Mouse (Mus musculus) brain, adult 2 months (tissue): ENCODE measurements at regions not wholly inside any gene's neighbourhood (a gene's known extent, or its start where the extent isn't known, plus 50 kb on each side); places are given as distances from the start of the nearest gene placed in this dataset.
A peak's percentile ranks its signal among the peaks of the same experiment; 100 is the strongest.
"Not testable (repeated sequence)": the region's sequence is repeated elsewhere in the genome, so short reads cannot be mapped to it uniquely, and the experiment has no call there.

ENCODE experiments used
- DNase-seq: peaks from one replicate; pipeline ENCODE4 v3.0.0; 2011; ENCODE audit warnings: low read depth, low spot score

DNA sequence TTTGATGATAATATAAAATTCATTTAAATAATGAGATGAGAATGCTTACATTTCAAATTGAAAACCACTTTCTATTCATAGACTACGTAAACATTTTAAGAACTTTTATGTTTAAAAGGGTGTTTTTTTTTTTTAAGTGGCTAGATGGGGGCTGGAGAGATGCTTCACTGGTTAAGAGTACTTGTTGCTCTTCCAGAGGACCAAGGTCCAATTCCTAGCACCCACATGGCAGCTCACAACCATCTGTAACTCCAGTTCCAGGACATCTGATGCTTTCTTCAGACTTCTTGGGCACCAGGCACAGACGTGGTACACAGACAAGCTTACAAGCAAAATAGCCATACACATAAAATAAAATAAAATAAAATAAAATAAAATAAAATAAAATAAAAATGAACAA is 239.5 kb downstream of the Mef2c start:
- no peak for DNase-seq

DNA sequence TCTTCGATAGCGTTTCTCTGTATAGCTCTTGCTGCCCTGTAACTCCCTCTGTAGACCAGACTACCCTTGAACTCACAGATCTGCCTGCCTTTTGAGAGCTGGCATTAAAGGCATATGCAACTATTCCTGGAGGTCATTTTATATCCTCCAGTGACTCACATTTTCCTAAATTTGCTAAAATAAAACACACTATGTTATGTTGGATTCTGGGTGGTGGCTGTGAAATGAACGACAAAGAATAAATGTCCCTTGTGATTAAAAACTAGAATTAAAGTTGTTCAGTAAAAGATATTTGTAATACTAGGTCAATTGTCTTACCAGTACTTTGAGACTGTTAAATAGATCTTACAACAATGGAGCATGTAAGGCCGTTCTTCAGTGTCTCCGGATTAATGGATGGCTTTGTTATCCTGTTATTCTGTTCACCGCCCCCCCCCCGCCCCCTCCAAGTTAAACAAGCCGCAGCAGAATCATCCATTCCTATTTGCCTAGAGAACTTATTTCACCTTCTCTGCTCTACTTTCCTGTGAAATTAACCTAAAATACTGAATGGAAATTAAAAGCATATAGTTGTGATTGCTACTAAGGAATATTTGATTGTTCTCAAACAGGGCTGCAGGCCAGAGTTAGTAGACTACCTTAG is 240.4 kb downstream of the Mef2c start:
- DNase-seq: peak; percentile 55

DNA sequence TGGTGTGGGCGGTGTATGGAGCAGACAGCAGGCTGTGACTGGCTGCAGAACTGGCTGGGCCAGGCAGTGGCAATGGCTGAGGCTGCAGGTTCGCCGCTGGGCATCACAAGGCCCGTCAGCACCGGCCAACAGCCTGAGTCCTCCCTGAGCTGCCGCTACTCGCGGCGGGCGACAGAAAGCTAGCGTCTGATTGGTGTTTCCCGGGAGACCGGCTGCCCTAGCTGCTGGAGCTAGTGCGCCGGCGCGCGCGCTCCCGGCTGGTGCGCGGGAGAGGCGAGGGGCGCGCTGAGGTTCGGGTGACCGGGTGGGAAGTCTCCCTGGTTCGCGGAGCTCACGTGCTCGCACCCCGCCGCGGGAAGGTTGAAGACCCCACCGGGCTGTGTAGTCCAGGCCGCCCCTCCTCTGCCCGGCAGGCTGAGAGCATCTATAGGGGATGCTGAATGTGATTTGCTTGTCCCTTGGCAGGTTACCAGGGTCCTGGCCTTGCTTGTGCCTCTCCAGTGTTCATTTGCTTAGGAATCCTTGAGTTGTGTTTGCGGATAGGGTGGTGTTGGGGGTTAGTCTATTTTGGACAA is 241.2 kb downstream of the Mef2c start:
- peak; percentile 99 for DNase-seq

DNA sequence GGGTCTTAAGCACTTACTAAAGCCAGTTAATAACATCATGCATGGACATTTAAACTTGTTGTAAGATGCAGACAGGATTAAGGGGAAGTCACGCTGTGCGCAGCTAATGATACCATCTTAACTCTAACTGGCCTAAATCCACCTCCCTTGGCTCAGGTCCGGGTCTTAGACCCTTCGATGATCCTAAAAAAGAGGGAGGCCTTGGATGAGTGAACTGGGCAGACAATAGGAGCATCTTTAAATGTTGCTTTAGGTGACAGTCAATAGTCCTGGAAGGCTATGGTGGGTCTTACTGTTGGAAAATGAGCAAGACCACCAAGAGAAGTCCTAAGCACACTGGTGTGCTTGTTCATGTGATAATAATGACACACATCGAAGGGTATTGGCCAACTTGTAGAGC is 242.1 kb downstream of the Mef2c start:
- DNase-seq: no peak

DNA sequence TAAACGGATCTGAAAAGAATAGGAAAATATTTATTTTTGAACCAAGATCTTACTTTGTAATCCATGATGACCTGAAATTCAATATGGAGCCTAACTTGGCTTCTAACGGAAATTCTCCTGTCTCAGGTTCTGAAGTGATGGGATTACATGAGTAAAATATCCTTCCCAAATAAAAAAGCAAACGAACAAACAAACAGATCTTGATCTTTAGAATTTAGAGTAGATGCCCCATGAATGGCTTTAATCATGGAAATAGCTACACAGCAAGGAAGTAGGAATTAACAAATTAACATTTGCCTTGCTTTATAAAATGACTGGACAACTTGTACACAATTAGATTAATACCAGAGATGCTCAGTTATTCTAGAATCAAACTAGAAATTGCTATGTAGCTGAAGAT is 243.8 kb downstream of the Mef2c start:
- DNase-seq: no peak

DNA sequence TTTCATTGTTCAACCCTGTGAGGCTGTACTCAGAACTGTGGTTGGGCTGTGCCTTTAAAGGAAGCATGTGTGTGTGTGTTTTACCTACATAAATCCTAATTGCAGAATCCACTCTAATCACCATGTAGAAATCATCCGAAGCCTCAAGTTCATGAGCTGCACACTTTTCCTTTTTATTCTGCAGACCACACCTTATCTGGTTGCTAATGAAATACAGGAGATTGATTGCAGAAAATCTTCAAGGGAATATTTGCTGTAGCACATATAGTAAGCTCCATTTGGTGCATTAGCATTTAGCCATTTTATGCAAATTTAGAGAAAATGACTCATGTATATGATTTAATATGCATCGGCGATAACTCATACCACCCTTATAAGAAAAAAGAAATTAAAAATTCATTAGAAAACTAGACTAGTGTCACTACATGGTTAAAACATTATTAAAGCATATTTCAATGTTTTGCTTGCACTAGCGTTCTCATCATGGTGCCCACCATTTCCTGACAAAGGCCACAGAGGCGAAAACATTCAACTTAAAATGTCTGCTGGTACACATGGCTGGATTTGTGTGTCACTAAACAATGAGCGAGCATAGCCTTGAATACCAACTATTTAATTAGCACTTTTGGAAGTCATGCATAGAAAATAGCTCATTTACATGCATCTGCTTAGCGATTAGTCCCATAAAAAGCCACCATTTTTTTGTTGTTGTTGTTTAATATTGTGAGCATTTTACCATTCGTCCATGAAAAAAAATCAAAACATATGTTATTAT is 245.7 kb downstream of the Mef2c start:
- peak; percentile 31 for DNase-seq

DNA sequence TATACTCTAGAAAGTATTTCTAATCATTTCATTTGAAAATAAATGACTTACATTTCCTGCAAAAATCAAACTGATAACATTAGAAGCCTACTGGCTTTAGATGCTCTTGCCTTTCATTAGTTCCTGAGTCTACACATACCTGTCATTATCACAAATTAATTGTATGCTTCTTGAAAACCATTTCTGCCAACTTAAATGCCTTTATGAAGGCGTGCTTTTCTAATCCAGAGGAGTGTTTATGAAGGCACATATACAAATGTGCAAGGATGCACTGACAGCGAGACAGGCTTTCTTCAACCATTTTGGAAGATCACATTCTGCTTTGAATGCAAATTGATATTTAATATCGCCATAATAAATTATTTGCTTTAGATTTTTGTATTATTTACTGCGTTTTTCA is 246.6 kb downstream of the Mef2c start:
- no peak for DNase-seq

DNA sequence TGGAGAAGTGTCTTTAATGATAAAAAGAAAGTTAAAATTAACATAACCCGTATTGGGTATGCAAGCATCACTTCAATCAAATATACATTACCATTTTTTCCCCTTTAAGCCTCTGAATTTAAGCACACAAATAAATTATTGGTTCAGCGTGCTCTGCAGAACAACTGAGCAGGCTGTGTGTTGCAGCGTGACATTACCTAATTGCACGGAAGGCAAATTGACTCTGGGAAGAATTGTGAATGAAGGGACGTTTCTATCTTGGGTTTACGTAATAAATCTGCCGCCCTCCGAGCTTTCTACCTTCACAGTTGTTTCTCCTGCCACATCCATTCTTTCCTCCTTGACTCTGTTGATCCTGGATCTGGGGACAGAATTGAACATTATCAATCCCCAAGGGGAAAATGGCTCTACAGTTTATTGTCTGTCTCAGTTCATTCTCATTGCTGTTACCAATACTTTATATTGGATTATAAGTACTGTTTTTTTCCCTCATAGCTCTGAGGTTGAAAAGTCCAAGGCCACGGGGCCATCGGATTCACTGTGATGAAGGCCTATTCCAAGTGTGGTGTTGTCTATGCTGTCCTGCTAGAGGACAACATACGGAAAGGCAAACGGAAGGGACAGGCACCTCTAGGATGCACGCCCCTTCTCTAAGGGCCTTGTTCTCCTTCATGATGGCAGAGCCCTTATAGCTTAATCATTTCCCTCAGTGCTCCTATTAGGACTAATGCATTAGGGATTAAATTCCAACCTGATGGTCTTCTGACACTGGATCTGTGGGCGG is 256.7 kb downstream of the Mef2c start:
- DNase-seq: peak; percentile 24

DNA sequence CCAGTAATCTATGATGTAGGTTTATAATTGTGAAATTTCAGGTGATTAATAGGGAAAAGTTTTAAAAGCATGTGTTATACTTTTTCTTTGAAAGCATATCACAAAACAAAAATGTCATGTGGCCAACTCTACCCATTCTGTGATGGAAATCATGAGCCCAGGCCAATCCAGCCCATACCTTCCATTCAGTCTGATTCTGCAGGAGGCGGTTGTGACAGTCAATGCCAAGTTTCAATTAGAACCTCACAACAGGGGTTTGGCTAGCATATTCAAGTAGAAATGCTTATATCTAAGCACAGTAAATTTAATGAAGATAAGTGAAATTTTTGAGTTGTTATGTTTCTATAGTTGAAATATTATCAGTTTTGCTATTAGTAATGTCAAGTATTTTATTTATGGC is 258.6 kb downstream of the Mef2c start:
- DNase-seq: no peak

DNA sequence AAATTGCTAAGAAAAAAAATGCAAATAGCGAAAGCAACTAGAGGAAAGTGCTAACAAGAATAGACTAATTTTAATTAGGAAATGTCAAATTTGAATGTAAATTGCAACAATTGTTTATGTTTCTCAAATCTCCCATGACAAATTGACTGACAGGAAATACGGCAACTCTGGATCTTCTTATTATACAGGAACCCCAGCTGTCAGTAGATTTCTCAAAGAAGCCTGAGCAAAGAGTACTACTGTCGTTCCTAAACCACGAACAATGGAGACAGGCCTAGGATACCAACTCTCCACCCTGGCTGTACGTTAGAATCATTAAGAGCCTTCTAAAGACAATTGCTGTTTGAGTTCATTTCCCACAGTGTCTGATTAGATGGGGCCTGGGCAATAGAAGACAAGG is 259.5 kb downstream of the Mef2c start:
- not testable (repeated sequence) for DNase-seq

DNA sequence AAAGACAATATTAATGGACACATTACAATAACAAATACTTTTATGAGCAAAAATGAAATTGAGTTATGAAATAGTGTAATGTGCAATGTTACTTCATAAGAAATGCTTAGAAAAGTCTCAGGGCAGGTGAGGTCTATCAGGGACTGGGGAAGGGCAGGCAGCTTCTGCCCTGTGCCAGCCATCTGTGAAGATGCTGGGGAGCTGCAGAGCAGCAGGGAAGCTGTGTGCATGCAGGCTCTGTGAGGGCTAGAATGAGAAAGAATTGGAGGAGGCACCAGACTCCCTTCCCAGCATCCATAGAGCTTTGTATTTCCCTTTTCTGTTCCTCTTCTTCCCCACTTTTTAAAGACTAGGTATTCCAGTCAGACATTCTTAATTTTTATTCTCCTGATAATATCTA is 281.8 kb downstream of the Mef2c start:
- DNase-seq: peak; percentile 59

DNA sequence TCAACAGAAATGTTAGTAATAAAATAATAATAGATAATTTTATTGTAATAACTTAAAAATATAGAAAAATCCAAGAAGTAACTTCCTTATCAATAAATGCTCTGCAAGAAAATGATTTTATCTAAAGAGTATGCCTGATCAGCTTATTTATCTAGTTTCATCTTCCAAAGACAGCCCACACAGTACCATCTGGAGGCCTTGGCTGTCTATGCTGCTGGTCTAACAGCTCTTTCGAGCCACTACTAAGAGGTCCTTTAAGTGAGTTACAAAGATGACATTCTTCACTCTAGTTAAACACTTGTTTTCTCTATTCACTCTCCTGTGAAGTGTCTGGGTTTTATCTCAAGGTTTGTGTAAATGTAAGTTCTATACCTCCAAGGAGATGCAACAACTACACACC is 305.7 kb downstream of the Mef2c start:
- peak; percentile 43 for DNase-seq

DNA sequence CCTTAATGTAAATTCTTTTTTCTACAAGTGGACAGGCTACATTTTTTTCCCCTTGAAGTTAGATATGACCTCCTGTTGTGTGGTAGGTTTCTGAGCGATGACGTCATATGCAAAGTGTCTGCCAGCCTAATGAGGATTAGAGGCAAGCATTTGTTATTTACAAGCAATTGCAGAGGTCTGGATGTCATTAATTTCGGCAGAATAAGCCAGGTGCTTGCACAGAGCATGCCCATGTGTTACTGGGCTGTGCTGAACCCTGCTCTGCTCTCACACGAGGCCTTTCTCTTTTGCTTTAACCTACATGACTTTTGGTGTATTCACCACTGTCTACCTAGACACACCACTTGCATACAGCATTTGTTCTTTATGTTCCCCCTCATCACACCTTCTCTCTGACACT is 316.5 kb downstream of the Mef2c start:
- peak; percentile 7 for DNase-seq

DNA sequence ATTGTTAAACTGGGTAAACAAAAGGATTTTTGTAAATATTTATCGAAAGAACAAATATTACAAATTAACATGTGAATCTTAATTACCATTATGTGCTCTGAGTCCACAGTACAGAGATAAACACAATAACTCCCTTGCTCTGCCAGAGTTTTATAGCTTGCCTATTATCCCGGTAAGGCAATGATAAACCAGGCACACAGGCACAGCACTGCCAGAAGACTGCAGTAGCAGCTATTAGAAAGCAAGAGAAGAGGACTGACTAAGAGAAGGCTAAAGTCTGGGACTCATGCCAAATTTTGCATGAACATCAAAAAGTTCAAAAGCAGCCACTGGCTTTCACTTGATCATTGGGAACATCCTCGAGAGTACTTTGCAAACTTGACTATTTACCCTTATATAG is 316.9 kb downstream of the Mef2c start:
- DNase-seq: peak; percentile 41

DNA sequence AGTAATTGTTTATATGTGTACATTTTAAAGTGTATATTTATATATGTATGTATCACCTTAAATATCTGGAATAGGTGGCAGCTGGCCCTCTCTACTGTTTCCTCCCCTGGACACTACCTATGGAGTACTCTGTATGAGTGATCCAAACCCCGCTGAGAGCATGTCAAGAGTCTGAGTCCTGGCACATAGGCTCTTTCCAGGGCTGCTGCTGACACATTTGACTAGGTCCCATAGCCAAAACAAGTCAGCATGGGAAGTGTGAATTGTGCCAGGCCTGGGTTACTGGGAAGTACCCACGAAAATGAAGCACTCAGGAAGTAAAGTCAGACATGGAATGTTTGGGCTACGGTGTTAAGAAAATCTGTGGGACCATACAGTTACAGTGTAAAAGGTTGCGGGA is 321.1 kb downstream of the Mef2c start:
- DNase-seq: no peak

DNA sequence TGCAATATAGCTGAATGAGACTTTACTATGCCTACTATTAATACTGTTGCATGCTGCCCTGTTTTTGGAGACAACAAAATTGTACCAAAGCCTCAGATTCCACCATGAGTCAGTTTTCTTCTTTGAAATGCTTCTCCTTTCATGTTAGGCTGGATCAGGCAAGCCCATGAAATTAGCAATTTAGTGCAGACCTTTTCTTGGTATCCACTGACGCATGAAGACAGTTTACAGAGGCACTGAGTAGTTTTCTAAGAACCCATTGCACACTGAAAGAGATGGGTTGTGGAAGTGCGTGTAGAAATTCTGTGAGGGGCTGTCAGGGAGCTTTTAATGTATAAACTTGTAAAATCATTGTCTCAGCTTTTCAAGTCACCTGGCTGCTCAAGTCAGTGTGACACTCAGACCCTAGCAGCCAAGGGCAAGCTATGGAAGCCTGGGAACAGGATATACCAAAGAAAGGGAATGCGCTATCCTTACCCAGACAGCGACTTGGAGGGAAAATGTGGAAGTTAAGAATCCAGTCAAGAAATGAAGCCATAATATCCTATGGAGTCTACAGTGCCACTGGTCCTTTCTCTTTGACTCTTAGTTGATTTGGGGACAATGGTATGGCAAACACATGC is 323.1 kb downstream of the Mef2c start:
- DNase-seq: peak; percentile 41

DNA sequence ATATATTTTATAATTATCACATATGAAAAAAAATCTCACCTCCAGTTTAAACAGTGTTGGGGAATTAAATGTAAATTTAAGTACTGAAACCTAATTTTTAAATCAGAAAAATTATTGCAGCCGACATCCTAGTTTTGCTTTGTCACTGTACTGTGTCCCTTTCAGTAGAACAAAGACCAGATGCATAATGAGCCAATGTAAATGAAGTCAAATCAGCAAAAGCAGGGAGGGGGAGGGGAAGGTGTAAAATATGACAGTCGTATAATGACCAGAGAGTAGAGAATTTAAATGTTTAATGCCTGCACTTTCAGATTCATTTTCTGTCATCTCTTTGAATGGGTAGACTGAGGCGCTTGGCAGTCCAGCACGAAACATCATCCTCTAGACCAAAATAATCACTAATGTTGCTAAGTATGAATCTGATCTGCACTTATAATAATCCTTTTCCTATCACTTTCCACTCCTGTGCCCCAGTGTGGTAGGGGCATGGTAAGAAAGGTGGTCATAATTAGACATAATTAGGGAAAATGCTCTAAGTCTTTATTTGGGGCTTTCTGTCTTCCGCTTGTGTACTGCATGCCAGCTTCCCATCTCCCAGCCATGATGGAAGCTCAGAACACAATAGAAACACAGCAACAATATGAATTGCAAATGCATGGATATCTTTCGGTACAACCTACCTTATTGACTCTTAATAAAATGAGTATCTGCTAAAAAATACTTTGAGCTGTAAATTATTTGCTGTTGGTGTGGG is 356.0 kb upstream of the Tmem161b start:
- DNase-seq: no peak

DNA sequence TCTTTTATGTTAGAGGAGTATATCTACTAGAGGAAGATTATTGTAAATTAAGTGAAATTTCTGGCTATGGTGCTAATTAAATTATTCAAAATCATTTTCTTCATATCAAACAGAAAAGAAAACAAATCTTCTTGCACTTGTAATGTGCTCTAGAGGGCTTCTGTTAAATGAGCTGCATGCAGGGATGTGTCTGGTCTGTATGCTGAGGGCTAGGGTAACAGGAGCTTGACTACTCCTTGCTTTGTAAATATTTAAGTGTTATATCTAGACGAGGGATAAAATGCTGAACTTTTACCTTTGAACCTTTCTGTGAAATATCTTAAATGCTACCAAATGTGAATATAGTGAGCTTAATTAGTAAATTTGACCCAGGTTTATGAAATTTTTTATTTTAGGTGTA is 354.9 kb upstream of the Tmem161b start:
- DNase-seq: peak; percentile 21

DNA sequence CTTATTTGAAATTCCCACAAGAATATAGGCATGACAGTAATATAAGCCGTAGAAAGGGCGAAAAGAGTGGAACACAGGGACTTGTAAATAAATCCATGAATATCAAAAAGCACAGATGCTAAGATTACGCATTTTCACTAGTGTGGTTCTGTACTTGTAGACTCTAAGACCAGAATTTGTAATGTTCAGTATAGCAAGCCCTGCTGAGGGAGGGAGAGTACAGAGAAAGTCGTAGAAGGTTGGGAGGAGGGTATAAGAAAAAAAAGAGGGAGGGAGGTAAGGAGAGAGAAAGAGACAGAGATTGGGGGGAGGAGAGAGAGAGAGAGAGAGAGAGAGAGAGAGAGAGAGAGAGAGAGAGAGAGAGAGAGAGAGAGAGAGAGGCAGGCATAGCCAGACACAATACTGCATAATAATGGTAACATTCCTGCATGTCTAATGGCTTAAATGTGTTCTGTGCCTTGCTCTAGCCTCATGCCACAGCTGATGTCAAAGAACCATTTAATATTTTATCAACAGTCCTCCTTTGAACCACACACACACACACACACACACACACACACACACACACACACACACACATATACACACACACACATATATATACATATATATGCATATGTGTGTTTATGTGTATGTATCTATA is 354.1 kb upstream of the Tmem161b start:
- DNase-seq: no peak

DNA sequence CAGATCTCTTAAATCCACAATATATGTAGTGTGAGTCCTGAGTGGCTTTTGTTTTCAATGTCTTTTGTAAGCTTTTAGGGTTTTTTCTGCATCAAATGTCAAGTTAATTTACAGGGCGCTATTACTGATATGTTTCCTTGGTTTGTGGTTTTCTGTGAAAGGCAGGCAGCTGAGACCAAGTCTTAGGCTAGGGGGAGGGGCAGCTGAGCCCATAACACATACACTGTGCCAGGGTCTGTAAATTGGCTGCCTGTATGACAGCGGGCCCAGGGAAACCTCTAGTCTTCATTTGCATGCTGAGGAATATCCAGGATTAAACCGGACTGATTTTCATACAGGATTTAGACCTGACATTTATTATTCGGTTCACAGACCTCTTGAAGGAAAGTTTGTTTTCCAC is 353.2 kb upstream of the Tmem161b start:
- DNase-seq: peak; percentile 48
